Mouse (Mus musculus): ENCODE measurements at regions not wholly inside any gene's neighbourhood (a gene's known extent, or its start where the extent isn't known, plus 50 kb on each side); places are given as distances from the start of the nearest gene placed in this dataset.

- TF ChIP-seq GATA1 (IDR thresholded peaks at IDR 0.05; ENCODE audit: borderline replicate concordance, low read length) (no peak), FLI1 (IDR thresholded peaks at IDR 0.05; ENCODE audit: low read length) (no peak)
Measured at GRCm38 (mm10) chr5:133310979-133311890, 768.1 kb upstream of the Auts2 start.

Measured in megakaryocyte, embryonic 14.5 days (primary cell).